Mouse (Mus musculus): ENCODE data around the gene Olfr1152.

The Olfr1152 gene

DNA sequence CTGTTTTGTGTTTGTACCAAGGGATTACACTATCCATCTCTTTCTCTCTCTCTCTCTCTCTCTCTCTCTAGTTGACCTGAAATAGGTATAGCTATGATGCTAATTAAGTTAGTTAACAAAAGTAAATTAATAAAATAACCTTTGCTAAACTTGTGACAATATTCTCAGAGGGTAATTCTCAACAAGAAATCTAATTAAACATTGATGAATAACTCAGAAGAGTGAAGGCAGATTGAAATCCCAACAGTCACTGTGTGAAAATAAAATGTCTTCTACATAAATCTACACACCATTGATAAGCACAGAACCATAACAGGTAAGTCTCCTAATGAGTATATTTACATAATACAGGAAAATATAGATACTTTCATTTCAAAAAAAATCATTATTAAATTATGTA is at the start of gene Olfr1152:
Gene Olfr1152 (plus strand): TSS at position 301 of the 400 bp plus-strand sequence.
- DNase-seq (ENCODE audit: low spot score in 2 of 2), result no peak

DNA sequence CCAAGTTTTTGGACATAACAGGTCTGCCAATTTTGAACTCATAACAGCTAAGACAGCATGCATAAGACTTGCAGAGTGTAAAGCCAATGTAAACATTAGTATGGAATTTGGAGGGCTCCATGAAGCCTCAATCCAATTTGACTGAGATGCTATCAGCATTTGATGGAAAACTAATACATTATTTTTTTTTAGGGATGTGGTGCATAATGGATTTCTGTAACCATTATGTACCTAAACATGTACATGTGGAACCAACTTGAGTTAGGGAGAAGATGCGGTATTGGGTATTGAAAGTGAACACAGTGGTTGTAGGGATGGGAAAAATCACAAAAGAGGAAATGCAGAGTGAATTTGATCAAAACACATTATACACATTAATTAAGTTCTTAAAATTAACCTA is 36.1 kb upstream of the Olfr1152 start, which contains the start of gene Olfr1148:
Gene Olfr1148 (plus strand): TSS at position 301 of the 400 bp plus-strand sequence.
- DNase-seq (ENCODE audit: low spot score in 2 of 2), result no peak

DNA sequence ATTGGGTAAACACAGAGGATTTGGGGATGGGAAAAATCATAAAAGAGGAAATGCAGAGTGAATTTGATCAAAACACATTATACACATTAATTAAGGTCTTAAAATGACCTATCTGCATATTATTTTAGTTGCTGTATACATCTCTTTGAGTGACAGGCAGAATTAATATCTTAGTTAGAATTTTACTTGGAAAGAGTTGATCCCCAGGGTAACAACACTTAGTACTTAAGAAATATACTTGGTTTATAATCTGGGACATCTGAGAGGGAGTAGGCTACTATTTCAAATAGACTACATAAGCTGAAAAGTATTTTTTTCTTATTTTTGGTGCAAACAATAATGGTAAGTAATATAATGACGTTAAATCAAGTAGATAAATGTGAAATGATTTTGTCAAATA is 22.6 kb upstream of the Olfr1152 start, which contains the start of gene Olfr1150-ps1:
Gene Olfr1150-ps1 (plus strand): TSS at position 301 of the 400 bp plus-strand sequence.
- DNase-seq (ENCODE audit: low spot score in 2 of 2), result no peak

DNA sequence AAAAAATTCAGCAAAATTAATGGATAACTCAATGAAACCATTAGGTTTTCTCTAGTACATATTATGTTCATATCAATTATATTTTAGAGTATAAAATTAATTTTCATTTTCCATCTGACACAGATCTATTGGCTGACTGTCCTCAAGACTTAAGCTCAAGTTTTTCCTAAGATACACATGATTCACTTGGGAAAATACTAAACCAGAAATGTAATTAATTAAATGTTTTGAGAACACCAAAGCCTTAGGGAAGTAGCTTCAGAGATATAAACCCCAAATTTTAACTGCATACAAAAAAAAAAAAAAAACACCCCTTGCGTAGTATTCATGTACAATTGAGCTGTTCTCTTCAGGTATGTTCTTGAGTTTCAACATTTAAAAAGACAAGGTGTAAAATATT is 10.7 kb upstream of the Olfr1152 start, which contains the start of gene Olfr1151:
Gene Olfr1151 (plus strand): TSS at position 301 of the 400 bp plus-strand sequence.
- DNase-seq (ENCODE audit: low spot score in 2 of 2), result no peak

DNA sequence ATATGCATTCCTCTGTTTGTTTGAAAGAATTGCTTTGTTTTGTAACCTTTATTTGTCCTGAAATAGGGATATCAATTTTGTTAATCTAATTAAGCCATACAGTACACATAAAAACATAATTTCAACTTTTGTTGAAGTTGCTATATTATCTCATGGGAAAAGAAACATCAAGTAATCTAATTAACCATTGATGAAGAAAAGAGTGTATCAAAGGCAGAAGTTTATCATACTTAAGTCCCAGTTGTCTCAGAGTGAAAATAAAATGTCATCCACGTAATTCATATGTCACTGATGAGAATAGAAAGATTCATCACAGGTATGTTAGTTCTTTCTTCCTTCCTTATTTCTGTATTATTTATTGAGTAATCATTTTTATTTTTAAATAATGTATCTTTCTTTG is 28.4 kb downstream of the Olfr1152 start, which contains the start of gene Olfr1153:
Gene Olfr1153 (plus strand): TSS at position 301 of the 400 bp plus-strand sequence.
- no peak for DNase-seq (ENCODE audit: low spot score in 2 of 2)

DNA sequence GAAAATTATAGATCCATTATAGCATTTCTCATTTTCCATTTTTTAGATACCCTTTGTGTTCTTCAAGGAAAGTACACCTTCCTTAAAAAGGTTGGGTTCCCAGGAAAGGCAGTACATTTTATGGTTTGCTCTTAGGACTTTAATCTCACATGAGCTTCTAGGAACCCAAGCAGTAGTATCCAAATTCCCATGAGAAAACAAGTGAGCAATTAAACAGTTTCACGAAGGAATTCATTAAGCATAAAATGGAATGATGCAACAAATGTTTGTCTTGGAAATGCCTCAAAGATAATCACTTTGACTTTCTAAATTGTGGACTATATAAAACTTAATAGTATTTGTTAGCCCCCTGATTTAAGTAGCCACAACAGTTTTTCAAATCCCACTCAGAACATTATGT is 38.8 kb downstream of the Olfr1152 start, which contains the start of gene Olfr1154:
Gene Olfr1154 (minus strand): TSS at position 101 of the 400 bp plus-strand sequence.
- DNase-seq (ENCODE audit: low spot score in 2 of 2), result no peak

Measured in frontal cortex, postnatal 25 days (tissue).